Mouse (Mus musculus) WW6 (cell line): ENCODE data around the gene Ddt.

Experiments
- DNase-seq: peaks from one replicate; pipeline ENCODE4 v3.0.0-alpha.2; 2013; ENCODE audit warnings: low read depth, low spot score

Gene Ddt

DNA sequence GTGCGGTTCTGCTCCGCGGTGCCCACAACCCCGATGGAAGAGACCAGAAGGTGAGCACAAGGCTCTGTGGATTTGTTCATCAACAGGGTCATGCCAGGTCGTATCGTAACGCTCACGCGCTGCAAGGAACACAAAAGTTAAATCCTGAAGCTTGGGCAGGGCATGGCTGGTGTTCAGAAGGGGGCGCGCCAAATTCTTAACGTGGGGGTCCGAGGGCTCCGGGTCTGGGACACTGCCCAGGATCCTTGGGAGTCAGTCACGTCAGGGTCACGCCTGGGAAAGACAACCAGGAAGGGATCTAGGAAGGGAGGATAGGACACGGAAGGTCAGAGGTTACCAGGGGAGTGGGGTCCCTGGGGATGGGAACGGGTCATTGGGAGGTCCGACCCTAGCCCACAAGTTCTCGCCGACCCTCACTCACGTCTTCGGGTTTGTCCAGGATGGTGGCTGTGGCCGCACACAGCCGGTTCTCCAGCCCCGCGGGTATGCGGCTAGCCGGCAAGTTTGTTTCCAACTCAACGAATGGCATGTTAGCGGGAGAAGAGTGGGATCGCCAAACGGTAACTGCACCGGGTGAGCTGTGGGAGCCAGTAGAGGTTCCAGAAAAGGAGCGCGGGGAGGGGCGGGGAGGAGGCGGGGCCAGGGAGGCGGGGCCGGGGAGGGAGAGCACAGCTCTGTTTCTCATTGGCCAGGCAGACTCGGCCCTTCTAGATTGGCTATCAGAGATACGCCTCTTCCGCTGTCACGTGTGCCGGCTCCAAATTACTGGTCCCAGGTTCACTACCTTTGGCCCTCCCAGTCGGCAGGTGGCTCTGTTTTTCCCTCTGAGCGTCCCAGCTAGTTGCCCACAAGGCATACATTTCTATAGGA lies at the start of gene Ddt:
TSS of gene Ddt (minus strand) at position 620 of the 870 bp plus-strand sequence.
- DNase-seq: peak; percentile 84

DNA sequence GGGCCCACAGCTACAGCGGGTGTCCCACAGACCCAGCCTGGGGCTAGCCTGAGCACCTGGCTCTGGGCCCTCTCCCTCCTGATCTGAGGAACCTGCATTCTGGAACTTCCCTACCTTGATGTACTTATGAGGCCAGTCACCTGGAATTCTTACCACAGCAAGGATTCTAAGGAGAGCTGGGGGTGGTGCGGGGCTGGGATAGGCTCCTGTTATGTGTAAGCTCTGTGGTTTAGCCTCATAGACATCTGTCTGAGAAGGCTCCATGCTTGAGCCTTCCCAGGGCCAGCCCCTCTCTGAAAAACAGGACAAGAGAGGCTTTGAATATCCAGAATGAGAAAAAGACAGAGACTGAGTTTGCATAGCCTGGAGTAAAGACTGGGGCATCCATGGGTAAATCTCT lies 49.2 kb upstream of the Ddt start, which contains the start of gene Gstt4:
TSS of gene Gstt4 (minus strand) at position 101 of the 400 bp plus-strand sequence.
- no peak for DNase-seq

DNA sequence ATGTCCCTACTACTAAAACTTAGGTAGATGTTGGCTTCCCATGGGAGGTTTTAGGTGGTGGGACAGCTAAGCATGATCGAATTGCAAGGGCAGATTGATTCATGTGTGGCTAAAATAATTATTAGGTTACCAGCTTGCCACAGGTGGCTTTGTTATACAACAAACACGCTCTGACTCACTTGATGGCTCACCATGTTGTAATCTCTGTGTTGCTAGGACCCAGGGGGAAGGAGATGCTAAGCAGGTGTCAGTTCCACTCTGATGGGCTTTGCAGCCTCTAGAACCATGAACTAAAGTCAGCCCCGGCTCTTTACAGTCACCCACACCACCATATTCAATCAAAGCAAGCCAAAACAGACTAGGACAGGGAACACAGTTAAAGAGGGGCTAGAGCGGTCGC lies 46.7 kb upstream of the Ddt start:
- DNase-seq: no peak

- DNase-seq: no peak
Observed at GRCm38 (mm10) chr10:75818641-75819040, 45.4 kb upstream of the Ddt start.

DNA sequence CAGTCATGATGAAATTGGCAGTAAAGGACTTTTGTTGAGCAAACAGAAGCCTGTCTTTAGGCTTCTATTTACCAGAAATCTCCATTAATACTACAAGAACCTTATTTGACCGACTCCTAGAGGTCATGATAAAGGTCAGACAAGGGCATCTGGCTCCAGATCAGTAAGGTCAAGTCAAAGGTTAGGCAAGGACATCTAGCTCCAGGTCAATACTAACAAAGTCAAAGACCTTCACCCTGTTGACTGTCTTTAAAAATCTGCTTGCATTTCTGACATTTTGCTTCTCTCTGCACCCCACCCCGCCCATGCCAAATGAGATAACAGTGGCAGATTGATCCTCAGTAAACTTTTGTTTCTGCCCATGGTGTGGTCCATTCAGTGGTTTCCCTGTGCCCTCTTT lies 31.0 kb upstream of the Ddt start:
- no peak for DNase-seq

DNA sequence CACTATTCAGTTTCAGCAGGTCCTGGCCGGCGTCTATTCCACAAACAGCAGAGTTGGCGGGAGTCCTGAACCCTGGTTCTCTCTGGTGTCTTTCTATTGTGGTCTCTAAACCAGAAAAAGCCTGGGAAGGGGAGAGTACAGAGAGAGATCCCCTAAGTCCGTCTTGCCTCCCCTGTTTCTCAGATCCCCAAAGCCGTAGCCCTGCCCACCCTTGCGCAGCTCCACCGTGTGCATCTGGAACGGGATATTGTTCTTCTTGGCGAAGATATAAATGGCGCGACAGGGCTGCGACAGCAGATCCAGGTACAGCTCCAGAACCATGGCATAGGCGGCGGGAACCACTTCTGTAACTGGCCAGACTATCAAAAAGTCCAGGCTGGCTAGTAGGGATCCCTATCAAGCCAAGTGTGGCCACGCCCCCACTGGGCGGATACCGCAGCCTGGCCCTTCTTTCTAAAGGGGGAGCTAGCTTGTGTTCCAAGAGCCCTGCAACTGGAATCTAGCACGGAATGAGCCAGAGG lies 25.0 kb upstream of the Ddt start, which contains the start of gene Gstt1:
TSS of gene Gstt1 (minus strand) at position 409 of the 521 bp plus-strand sequence.
- no peak for DNase-seq

GRCm38 (mm10) chr10:75797619-75798175 lies 24.5 kb upstream of the Ddt start:
- no peak for DNase-seq

- DNase-seq: no peak
Observed at GRCm38 (mm10) chr10:75796731-75797516, 23.7 kb upstream of the Ddt start.

- no peak for DNase-seq
Observed at GRCm38 (mm10) chr10:75794880-75795279, 21.7 kb upstream of the Ddt start.

DNA sequence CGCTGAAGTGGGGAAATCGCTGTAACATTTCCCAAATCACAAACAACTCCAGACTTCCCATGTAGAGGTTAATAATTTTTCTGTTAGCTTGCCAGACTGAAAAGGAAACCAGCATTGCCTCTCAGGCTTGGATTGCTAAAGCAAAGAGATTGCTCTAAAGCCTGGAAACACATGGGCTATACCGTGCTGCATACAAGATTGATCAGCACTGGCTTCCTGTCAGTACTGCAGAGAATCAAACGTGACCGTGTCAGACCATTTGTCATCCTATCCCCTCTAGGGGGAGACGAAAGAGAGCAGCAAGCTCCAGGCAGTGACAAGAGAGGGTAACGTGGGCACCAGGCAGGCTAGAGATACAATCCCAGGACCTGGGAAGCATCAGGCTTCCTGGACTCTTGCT lies 17.6 kb upstream of the Ddt start:
- DNase-seq: no peak

- DNase-seq: no peak
Observed at GRCm38 (mm10) chr10:75789841-75790240, 16.6 kb upstream of the Ddt start.

GRCm38 (mm10) chr10:75789081-75789735 lies 16.0 kb upstream of the Ddt start:
- DNase-seq: no peak

GRCm38 (mm10) chr10:75788277-75788676 lies 15.1 kb upstream of the Ddt start:
- no peak for DNase-seq

DNA sequence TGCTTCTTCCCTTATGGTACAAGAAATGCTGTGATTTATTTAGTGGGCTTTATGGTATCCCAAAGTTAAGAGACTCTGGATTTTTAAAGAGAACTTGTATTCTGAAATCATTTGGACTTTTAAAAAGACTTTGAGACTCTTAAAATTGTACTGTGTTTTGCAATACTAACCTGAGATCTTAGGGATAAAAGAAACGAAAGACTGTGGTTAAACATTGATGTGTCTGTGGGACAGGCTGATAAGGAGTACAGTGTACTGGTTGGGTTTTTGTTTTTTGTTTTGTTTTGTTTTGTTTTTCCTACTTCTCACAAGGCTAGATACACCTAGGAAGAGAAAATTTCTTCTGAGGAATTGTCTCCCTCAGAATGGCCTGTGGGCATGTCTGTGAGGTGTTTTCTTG lies 12.2 kb upstream of the Ddt start:
- no peak for DNase-seq

DNA sequence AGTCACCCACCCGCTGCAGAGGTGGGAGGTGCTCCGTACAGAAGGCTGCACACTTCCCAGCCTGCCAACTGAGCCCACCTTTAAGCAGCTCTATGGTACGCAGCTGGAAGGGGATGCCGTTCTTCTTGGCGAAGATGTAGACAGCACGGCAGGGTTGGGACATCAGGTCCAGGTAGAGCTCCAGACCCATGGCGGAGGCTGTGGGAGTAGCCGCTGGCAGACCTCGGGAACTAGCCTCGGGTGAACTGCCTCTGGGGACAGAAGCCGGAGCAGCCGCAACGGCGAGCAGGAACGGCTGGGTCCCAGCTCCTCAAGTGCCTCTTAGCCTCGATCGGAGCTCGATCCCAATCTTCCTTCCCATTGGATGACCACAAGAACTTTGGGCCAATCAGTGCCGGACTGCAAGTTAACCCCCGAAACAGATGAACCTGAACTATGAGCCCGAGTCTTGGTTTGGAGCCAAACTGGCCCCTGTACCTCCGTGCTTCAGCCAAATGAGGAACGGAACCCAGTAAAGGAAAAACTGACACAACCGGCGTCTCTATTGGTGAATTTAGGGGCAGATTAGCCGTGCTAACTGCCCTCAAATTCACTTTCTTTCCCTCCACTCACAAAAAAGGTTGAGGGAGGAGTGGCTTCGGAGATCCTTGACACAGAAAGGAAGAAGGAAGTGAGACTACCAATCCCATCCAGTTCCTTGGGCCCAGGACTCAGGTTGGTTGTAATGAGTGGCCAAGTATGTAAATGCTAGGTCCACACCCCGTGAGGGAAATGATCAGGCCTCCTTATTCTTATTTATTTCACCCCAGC lies 7.8 kb upstream of the Ddt start, which contains the start of the genes Gm20441 and Gstt3:
TSS of gene Gm20441 (minus strand) at position 186 of the 810 bp plus-strand sequence.
TSS of gene Gstt3 (minus strand) at position 646 of the 810 bp plus-strand sequence.
- no peak for DNase-seq

- DNase-seq: no peak
Observed at GRCm38 (mm10) chr10:75779206-75780174, 6.3 kb upstream of the Ddt start.

DNA sequence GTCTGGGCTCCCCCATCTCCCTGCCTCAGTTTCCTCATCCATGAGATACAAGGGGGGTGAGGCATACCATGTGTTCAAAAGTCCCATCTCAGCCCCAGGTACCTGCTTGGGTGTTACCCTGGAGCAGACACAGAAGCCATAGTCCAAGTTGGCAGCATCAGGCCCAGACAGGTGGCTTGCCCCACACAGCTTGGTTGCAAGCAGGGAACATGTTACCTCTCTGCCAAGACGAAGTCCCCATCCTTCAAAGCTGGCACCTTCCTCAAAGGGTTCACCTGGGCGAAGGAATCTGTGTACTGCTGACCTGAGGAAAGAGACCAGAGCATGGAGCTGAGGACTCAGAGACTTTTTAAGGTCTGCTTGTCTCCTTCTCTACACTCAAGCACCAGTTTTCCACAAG lies 4.7 kb upstream of the Ddt start:
- no peak for DNase-seq

DNA sequence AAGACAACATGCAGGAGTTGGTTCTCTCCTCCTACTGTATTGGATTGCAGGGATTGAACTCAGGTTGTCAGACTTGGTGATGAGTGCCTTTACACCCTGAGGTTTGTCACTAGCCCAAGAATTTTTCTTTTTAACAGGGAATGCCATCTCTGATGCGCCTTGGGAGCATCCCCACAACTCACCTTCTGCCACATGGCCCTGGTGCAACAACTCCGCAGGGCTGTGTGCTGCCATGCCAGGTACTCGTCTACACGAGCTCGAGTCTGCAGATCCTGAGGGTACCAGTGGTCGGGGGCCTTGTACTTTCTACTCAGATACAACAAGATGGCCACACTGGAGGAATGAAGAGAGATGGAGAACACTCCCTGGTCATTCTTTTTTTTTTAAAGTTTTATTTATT lies 3.3 kb upstream of the Ddt start:
- DNase-seq: no peak

DNA sequence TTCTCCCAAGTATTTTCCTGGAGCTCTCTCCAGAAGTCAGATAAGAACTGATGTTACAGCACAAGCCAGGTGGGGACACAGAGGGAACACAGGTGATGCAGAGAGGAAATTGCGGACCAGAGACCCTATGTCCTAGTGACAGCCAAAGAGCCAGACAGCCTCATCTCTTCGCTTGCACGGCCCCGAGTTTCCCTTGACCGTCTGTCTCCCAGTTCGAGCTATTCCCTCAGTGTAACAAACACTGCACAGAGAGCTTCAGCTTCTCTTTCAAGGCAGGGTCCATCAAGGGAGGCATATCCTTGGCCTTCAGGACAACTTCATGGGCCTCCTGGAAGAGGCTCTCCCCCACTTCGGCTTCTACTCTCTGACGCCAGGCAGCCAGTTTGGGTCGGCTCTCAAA lies 1.4 kb upstream of the Ddt start:
- no peak for DNase-seq
